Mouse (Mus musculus) intestine, postnatal 0 days (tissue): ENCODE measurements around the gene Il18rap. TPM values are rescaled to one million over a fixed set of nuclear protein-coding genes. Genes with fewer than 3 reads are reported as not detected.

Source experiments
- ATAC-seq: fragments of 200-750 bp; cut with Nextera tagmentation; 2 replicates; pipeline ENCODE4 v1.8.0; 2017; ENCODE audit warnings: mild to moderate bottlenecking, moderate TSS enrichment, moderate library complexity
- H3K27ac ChIP-seq: fragments of 300-500 bp; sonication (generic); 2 replicates; pipeline ENCODE4 v1.5.1; 2014; ENCODE audit warnings: mild to moderate bottlenecking, low read depth, low read length, moderate library complexity
- H3K27me3 ChIP-seq: fragments of 300-500 bp; sonication (generic); replicated peaks from 2 replicates; pipeline ENCODE4 v1.6.1; 2014; ENCODE audit warnings: low read length, mixed read lengths; ENCODE audit not compliant: control insufficient read depth, insufficient read depth
- H3K36me3 ChIP-seq: fragments of 300-500 bp; sonication (generic); 2 replicates; pipeline ENCODE4 v1.6.1; 2014; ENCODE audit warnings: mild to moderate bottlenecking, moderate library complexity; ENCODE audit not compliant: control insufficient read depth, insufficient read depth
- H3K4me1 ChIP-seq: fragments of 300-500 bp; sonication (generic); replicated peaks from 2 replicates; pipeline ENCODE4 v1.6.1; 2014; ENCODE audit warnings: antibody characterized with exemption, low read length, mixed read lengths; ENCODE audit not compliant: control insufficient read depth, insufficient read depth
- H3K4me2 ChIP-seq: fragments of 300-500 bp; sonication (generic); replicated peaks from 2 replicates; pipeline ENCODE4 v1.6.1; 2014; ENCODE audit warnings: low read depth, mild to moderate bottlenecking, moderate library complexity
- H3K4me3 ChIP-seq: fragments of 300-500 bp; sonication (generic); 2 replicates; pipeline ENCODE4 v1.5.1; 2014; ENCODE audit warnings: low read depth, low read length
- H3K9ac ChIP-seq: fragments of 300-500 bp; sonication (generic); 2 replicates; pipeline ENCODE4 v1.6.1; 2014; ENCODE audit warnings: mild to moderate bottlenecking, low read depth, low read length
- H3K9me3 ChIP-seq: fragments of 300-500 bp; sonication (generic); 2 replicates; pipeline ENCODE4 v1.6.1; 2016; ENCODE audit warnings: mixed run types; ENCODE audit not compliant: control insufficient read depth
- CTCF ChIP-seq: sonication (generic); IDR thresholded peaks from 2 replicates; pipeline ENCODE4 v1.5.1; 2016; ENCODE audit warnings: low read depth, mild to moderate bottlenecking, control low read depth, antibody characterized with exemption, moderate library complexity
- WGBS: fragments of 180-500 bp; shearing (Covaris S2); extraction: QIAGEN DNeasy Blood & Tissue Kit; methylation state at CpG from one replicate; pipeline ENCODE4 v1.1.7; 2014; 5-methylcytosine and 5-hydroxymethylcytosine counted together
- polyA plus RNA-seq: library from polyadenylated mRNA; unstranded; fragments of >200 nt; fragmentation: Nextera tagmentation; extraction: Ambion mirVana; gene quantifications from 2 replicates; pipeline ENCODE4 v1.2.1, GENCODE M21; 2015

The Il18rap gene
- polyA plus RNA-seq, 1 experiment from 2014 or later, result 0.39 TPM

- no peaks in the 10 kb centered on the region for H3K27me3 ChIP-seq
- no peak for TF ChIP-seq CTCF
- no peak overlapping the region for H3K9ac ChIP-seq
- H3K9me3 ChIP-seq, result no peaks in the 10 kb centered on the region
- H3K4me1 ChIP-seq, result no peaks in the 10 kb centered on the region
- H3K4me3 ChIP-seq, result no peak overlapping the region
- no peak for ATAC-seq
- H3K4me2 ChIP-seq, result no peak overlapping the region
- H3K36me3 ChIP-seq, result no peaks in the 10 kb centered on the region
- WGBS, result 79% methylated on average over 25 of the region's 25 CpGs
- no peak overlapping the region for H3K27ac ChIP-seq
These were observed 85.5 kb downstream of the Il18rap start for GRCm38 (mm10) chr1:40600394-40601327.

Other genes starting within 250 kb of the Il18rap start
- 3.1 and 3.3 TPM in 2 replicates for gene Il1rl2, start 190.8 kb upstream of the Il18rap start, polyA plus RNA-seq
- gene Il1rl1, start 85.8 kb upstream of the Il18rap start, polyA plus RNA-seq, result 8.6 and 10.2 TPM in 2 replicates
- 4.4 and 6.4 TPM in 2 replicates for gene Il18r1, start 49.8 kb upstream of the Il18rap start, polyA plus RNA-seq
- 0.20 and 0.38 TPM in 2 replicates for gene Slc9a4, start 64.7 kb downstream of the Il18rap start, polyA plus RNA-seq
- gene Slc9a2, start 165.2 kb downstream of the Il18rap start, polyA plus RNA-seq, result 2.3 and 3.0 TPM in 2 replicates